Mouse (Mus musculus) heart, embryonic 14.5 days (tissue): Measurements from ENCODE around the gene Olfr1489. TPM values are rescaled to one million over a fixed set of nuclear protein-coding genes. Genes with fewer than 3 reads are reported as not detected.
"Not testable (repeated sequence)": the region's sequence is repeated elsewhere in the genome, so short reads cannot be mapped to it uniquely, and the experiment has no call there.

Experiments used
- ATAC-seq: fragments of 200-750 bp; cut with Nextera tagmentation; 2 replicates; pipeline ENCODE4 v1.8.0; 2017; ENCODE audit warnings: low read depth, moderate TSS enrichment; ENCODE audit not compliant: insufficient number of reproducible peaks, insufficient read depth, low FRiP score
- H3K27ac ChIP-seq, 2 experiments: fragments of 200-500 bp in 1 of 2; fragments of 300-500 bp in 1 of 2; sonication (generic) in 1 of 2; replicated peaks in 1 of 2; 2 replicates each; pipeline ENCODE4 v1.5.1; 2012 to 2014; ENCODE audit warnings: low read depth in 2 of 2, low read length in 2 of 2, control low read depth in 1 of 2, mild to moderate bottlenecking in 1 of 2, mixed read lengths in 1 of 2; ENCODE audit not compliant: control insufficient read depth in 1 of 2, insufficient read depth in 1 of 2
- H3K27me3 ChIP-seq: fragments of 300-500 bp; sonication (generic); 2 replicates; pipeline ENCODE4 v1.6.1; 2014; ENCODE audit warnings: mild to moderate bottlenecking, low read length, control low read depth; ENCODE audit not compliant: control insufficient read depth, insufficient read depth
- H3K36me3 ChIP-seq: fragments of 300-500 bp; sonication (generic); 2 replicates; pipeline ENCODE4 v1.6.1; 2014; ENCODE audit warnings: mild to moderate bottlenecking, control low read depth, low read length, mixed read lengths; ENCODE audit not compliant: control insufficient read depth, insufficient read depth
- H3K4me1 ChIP-seq, 2 experiments: fragments of 200-500 bp in 1 of 2; fragments of 300-500 bp in 1 of 2; sonication (generic) in 1 of 2; 2 replicates each; pipeline ENCODE4 v1.6.1; 2012 to 2014; ENCODE audit warnings: low read length in 2 of 2, control low read depth in 1 of 2, mixed read lengths in 1 of 2; ENCODE audit not compliant: control insufficient read depth in 2 of 2, insufficient read depth in 2 of 2
- H3K4me2 ChIP-seq: fragments of 300-500 bp; sonication (generic); 2 replicates; pipeline ENCODE4 v1.6.1; 2014; ENCODE audit warnings: mild to moderate bottlenecking, low read length
- H3K4me3 ChIP-seq, 2 experiments: fragments of 200-500 bp in 1 of 2; fragments of 300-500 bp in 1 of 2; sonication (generic) in 1 of 2; 2 replicates each; pipeline ENCODE4 v1.5.1; 2012 to 2014; ENCODE audit warnings: low read length in 2 of 2, mild to moderate bottlenecking in 2 of 2, control low read depth in 1 of 2, low read depth in 1 of 2, moderate library complexity in 1 of 2; ENCODE audit not compliant: control insufficient read depth in 1 of 2, insufficient read depth in 1 of 2
- H3K9ac ChIP-seq: fragments of 300-500 bp; sonication (generic); 2 replicates; pipeline ENCODE4 v1.6.1; 2014; ENCODE audit warnings: mild to moderate bottlenecking, low read length
- H3K9me3 ChIP-seq: fragments of 300-500 bp; sonication (generic); 2 replicates; pipeline ENCODE4 v1.6.1; 2016; ENCODE audit warnings: low read length, control low read depth; ENCODE audit not compliant: control insufficient read depth
- WGBS: fragments of 180-500 bp; shearing (Covaris S2); extraction: QIAGEN DNeasy Blood & Tissue Kit; methylation state at CpG from one replicate; pipeline ENCODE4 v1.1.7; 2014; 5-methylcytosine and 5-hydroxymethylcytosine counted together
- microRNA-seq: library from miRNA; unstranded; fragments of <30 nt; microRNA quantifications from one replicate; pipeline ENCODE4, GENCODE M21; 2016
- polyA plus RNA-seq: library from polyadenylated mRNA; unstranded; fragments of >200 nt; fragmentation: Nextera tagmentation; extraction: Ambion mirVana; gene quantifications from 2 replicates; pipeline ENCODE4 v1.2.1, GENCODE M21; 2014

Olfr1489 gene
- not detected in 2 replicates for polyA plus RNA-seq

GRCm38 (mm10) chr19:13631321-13631720, at the start of gene Olfr1489:
Olfr1489 (plus strand) TSS chr19:13631621.
- no peak for ATAC-seq
- WGBS: 74% methylated on average over 1 of the region's 1 CpGs
- Histone ChIP-seq H3K9me3 (peaks cover 7% of the 10 kb centered on the region), H3K4me3 (no peak within 1 kb of the TSS), H3K9ac (no peak within 1 kb of the TSS), H3K27ac (no peak within 1 kb of the TSS), H3K36me3 (no peaks in the 10 kb centered on the region), H3K4me1 (no peaks in the 10 kb centered on the region), H3K4me2 (no peak within 1 kb of the TSS), H3K27me3 (no peaks in the 10 kb centered on the region)

- no peaks in the 10 kb centered on the region for H3K4me1 ChIP-seq
- H3K36me3 ChIP-seq: no peaks in the 10 kb centered on the region
- no peak within 1 kb of the TSS for H3K27ac ChIP-seq
- no peak within 1 kb of the TSS for H3K4me3 ChIP-seq
- no peaks in the 10 kb centered on the region for H3K27me3 ChIP-seq
- H3K9me3 ChIP-seq: no peaks in the 10 kb centered on the region
- no peak within 1 kb of the TSS for H3K9ac ChIP-seq
- no peak within 1 kb of the TSS for H3K4me2 ChIP-seq
- WGBS: 68% methylated on average over 1 of the region's 1 CpGs
- no peak for ATAC-seq
Observed at GRCm38 (mm10) chr19:13583211-13583610, 48.2 kb upstream of the Olfr1489 start, which contains the start of gene Olfr1484. Olfr1484 (plus strand) TSS chr19:13583511.

DNA sequence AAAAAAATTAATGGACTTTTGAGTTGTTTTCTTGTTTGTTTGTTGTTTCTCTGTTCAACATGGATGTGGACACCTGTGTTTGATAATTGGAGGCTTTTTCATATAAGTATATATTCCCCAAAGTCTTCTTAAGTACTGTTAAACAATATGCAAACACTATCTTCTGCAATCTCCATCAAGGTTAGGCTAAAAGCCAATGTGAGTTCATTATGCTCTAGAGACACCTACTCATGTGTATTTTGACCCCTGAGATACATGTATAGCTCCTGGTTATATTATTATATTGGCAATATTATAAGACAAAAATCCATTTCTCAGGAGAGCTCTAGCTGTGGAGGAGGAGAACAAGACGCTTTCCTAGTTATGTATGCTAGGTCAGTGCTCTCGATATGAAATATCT, 14.3 kb upstream of the Olfr1489 start, which contains the start of gene Olfr1487:
Olfr1487 (plus strand) TSS at position 301 of the 400 bp plus-strand sequence.
- H3K9ac ChIP-seq, H3K9me3 ChIP-seq, H3K27ac ChIP-seq, ATAC-seq, H3K36me3 ChIP-seq, H3K4me2 ChIP-seq, H3K4me1 ChIP-seq, H3K4me3 ChIP-seq, H3K27me3 ChIP-seq: not testable (repeated sequence)
- 71% methylated on average over 2 of the region's 2 CpGs for WGBS

DNA sequence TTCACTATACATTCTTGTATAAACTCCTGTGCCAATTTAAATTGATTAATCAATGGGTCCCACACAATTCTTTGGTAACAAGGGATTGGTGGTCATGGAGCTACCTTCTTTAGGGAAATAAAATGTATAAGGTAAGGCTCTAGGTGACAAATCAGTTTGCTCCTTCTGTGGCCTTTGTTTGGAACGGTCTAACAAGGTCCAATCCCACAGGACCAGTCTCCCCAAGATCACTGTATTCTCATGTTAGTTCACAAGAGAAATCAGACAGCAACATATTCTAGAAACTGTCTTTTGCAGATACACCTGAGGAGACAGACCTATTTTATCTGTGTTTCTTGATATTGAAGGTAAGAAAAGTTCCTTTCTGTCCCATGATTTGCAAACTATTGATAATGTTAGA, 19.4 kb downstream of the Olfr1489 start, which contains the start of gene Olfr1490:
Olfr1490 (plus strand) TSS at position 301 of the 400 bp plus-strand sequence.
- Histone ChIP-seq H3K9ac (no peak within 1 kb of the TSS), H3K27me3 (no peaks in the 10 kb centered on the region), H3K4me2 (no peak within 1 kb of the TSS), H3K27ac (no peak within 1 kb of the TSS), H3K9me3 (0 out of 2 replicates have a peak, but pooled peaks cover 3% of the 10 kb centered on the region), H3K4me3 (no peak within 1 kb of the TSS), H3K4me1 (no peaks in the 10 kb centered on the region), H3K36me3 (no peaks in the 10 kb centered on the region)
- no peak for ATAC-seq
- 69% methylated on average over 1 of the region's 1 CpGs for WGBS

Small RNA genes within 50 kb of the gene (microRNA-seq; reads per million reads assigned to microRNA genes)
- gene Gm22323 (not detected), gene Gm23931 (not detected)

Other genes starting within 250 kb of the Olfr1489 start
- gene Olfr1469, start 223.8 kb upstream of the Olfr1489 start, polyA plus RNA-seq: not detected in 2 replicates
- gene Olfr1471, start 188.2 kb upstream of the Olfr1489 start, polyA plus RNA-seq: not detected in 2 replicates
- gene Olfr1472, start 175.5 kb upstream of the Olfr1489 start, polyA plus RNA-seq: not detected in 2 replicates
- gene Olfr1474, start 162.1 kb upstream of the Olfr1489 start, polyA plus RNA-seq: not detected in 2 replicates
- not detected in 2 replicates for gene Olfr1475, start 151.4 kb upstream of the Olfr1489 start, polyA plus RNA-seq
- not detected in 2 replicates for gene Olfr1477, start 131.1 kb upstream of the Olfr1489 start, polyA plus RNA-seq
- gene Olfr1480, start 103.7 kb upstream of the Olfr1489 start, polyA plus RNA-seq: not detected in 2 replicates
- not detected in 2 replicates for gene Olfr1484, start 48.1 kb upstream of the Olfr1489 start, polyA plus RNA-seq
- not detected in 2 replicates for gene Olfr1487, start 14.2 kb upstream of the Olfr1489 start, polyA plus RNA-seq
- gene Olfr1490, start 19.5 kb downstream of the Olfr1489 start, polyA plus RNA-seq: not detected in 2 replicates
- gene Olfr1491, start 65.6 kb downstream of the Olfr1489 start, polyA plus RNA-seq: not detected in 2 replicates
- not detected in 2 replicates for gene Olfr1493-ps1, start 91.7 kb downstream of the Olfr1489 start, polyA plus RNA-seq
- not detected in 2 replicates for gene Olfr1494, start 108.1 kb downstream of the Olfr1489 start, polyA plus RNA-seq
- gene Olfr1495, start 133.0 kb downstream of the Olfr1489 start, polyA plus RNA-seq: not detected in 2 replicates
- gene Olfr1496, start 146.3 kb downstream of the Olfr1489 start, polyA plus RNA-seq: not detected in 2 replicates
- gene Olfr1497, start 166.6 kb downstream of the Olfr1489 start, polyA plus RNA-seq: not detected in 2 replicates
- not detected in 2 replicates for gene Olfr1499, start 187.8 kb downstream of the Olfr1489 start, polyA plus RNA-seq
- gene Olfr1500, start 198.9 kb downstream of the Olfr1489 start, polyA plus RNA-seq: not detected in 2 replicates
- not detected in 2 replicates for gene Olfr1501, start 219.1 kb downstream of the Olfr1489 start, polyA plus RNA-seq
- gene Olfr1502, start 230.2 kb downstream of the Olfr1489 start, polyA plus RNA-seq: not detected in 2 replicates